Mouse (Mus musculus) cerebellum, adult 2 months (tissue): Measurements from ENCODE around the gene Mkks.

Source experiments
- CTCF ChIP-seq: fragments of 200-500 bp; IDR thresholded peaks from 2 replicates; pipeline ENCODE4 v1.5.1; 2011; ENCODE audit warnings: low read depth, mild to moderate bottlenecking, control low read depth, low read length, moderate library complexity, borderline replicate concordance; ENCODE audit not compliant: insufficient read depth
- POLR2A ChIP-seq: fragments of 200-500 bp; IDR thresholded peaks from 2 replicates; pipeline ENCODE4 v1.6.1; 2011; ENCODE audit warnings: low read length, control low read depth, borderline replicate concordance; ENCODE audit not compliant: insufficient read depth

GRCm38 (mm10) chr2:136914334-136914902 lies 23.2 kb upstream of the Mkks start:
- no peak for TF ChIP-seq POLR2A
- TF ChIP-seq CTCF = peak; percentile 42; the same call in 1 of the 2 replicates
